Mouse (Mus musculus) myocyte (in vitro differentiated cells): ENCODE results near the gene Calr4.

Experiments
- CEBPB ChIP-seq: IDR thresholded peaks from 2 replicates; pipeline ENCODE4 v1.6.1; 2011; ENCODE audit warnings: mild to moderate bottlenecking, moderate library complexity; ENCODE audit not compliant: poor library complexity, insufficient read depth, severe bottlenecking
- MAX ChIP-seq: IDR thresholded peaks from one replicate; pipeline ENCODE4 v1.6.1; 2011; ENCODE audit warnings: low read depth, mild to moderate bottlenecking, control low read depth
- MYOD1 ChIP-seq, 3 experiments: IDR thresholded peaks; one replicate each; pipeline ENCODE4 v1.6.1; 2011; ENCODE audit warnings: control low read depth in 2 of 3, low read depth in 2 of 3, mild to moderate bottlenecking in 2 of 3, moderate library complexity in 1 of 3; ENCODE audit not compliant: insufficient read length in 2 of 3, control insufficient read depth in 1 of 3
- POLR2A ChIP-seq: IDR thresholded peaks from one replicate; pipeline ENCODE4 v1.6.1; 2011; ENCODE audit warnings: low read depth, mild to moderate bottlenecking, control low read depth, moderate library complexity; ENCODE audit not compliant: insufficient read length
- POLR2AphosphoS2 ChIP-seq: IDR thresholded peaks from one replicate; pipeline ENCODE4 v1.6.1; 2011; ENCODE audit warnings: low read depth, control low read depth; ENCODE audit not compliant: insufficient read length
- REST ChIP-seq: IDR thresholded peaks from one replicate; pipeline ENCODE4 v1.6.1; 2011; ENCODE audit warnings: mild to moderate bottlenecking, control low read depth, moderate library complexity; ENCODE audit not compliant: insufficient read depth, insufficient read length
- SRF ChIP-seq: IDR thresholded peaks from one replicate; pipeline ENCODE4 v1.6.1; 2011; ENCODE audit warnings: low read depth; ENCODE audit not compliant: control insufficient read depth, insufficient read length
- TCF12 ChIP-seq: IDR thresholded peaks from one replicate; pipeline ENCODE4 v1.6.1; 2011; ENCODE audit warnings: mild to moderate bottlenecking, control low read depth; ENCODE audit not compliant: poor library complexity, insufficient read depth, severe bottlenecking
- USF1 ChIP-seq: IDR thresholded peaks from one replicate; pipeline ENCODE4 v1.6.1; 2011; ENCODE audit warnings: low read depth, mild to moderate bottlenecking, control low read depth, moderate library complexity

- TF ChIP-seq CEBPB (no peak), POLR2A (no peak), MYOD1 (IDR thresholded peaks at IDR 0.05; ENCODE audit: control insufficient read depth in 1 of 3, insufficient read length in 2 of 3, low read depth in 2 of 3) (no peak), REST (no peak), MAX (no peak), USF1 (no peak), POLR2AphosphoS2 (no peak), TCF12 (no peak), SRF (no peak)
Observed at GRCm38 (mm10) chr4:109262068-109262467, 27.8 kb downstream of the Calr4 start.
